Mouse (Mus musculus) CH12.LX (cell line): ENCODE measurements around the gene Zglp1.

Source experiments
- CTCF ChIP-seq, 2 experiments: IDR thresholded peaks in 1 of 2; conservative IDR thresholded peaks in 1 of 2; 2 replicates each; pipeline ENCODE4 v1.5.1; 2011 to 2012; ENCODE audit warnings: low read depth in 2 of 2, low read length in 2 of 2, improper control_type of control experiment in 1 of 2, inconsistent platforms in 1 of 2, mild to moderate bottlenecking in 1 of 2, moderate library complexity in 1 of 2
- HCFC1 ChIP-seq: IDR thresholded peaks from 2 replicates; pipeline ENCODE4 v1.6.1; 2012; ENCODE audit warnings: low read depth, mild to moderate bottlenecking, inconsistent platforms, low read length, improper control_type of control experiment
- POLR2A ChIP-seq: IDR thresholded peaks from 2 replicates; pipeline ENCODE4 v1.6.1; 2011; ENCODE audit warnings: low read depth, mild to moderate bottlenecking, improper control_type of control experiment, low read length
- SMC3 ChIP-seq: IDR thresholded peaks from 2 replicates; pipeline ENCODE4 v1.6.1; 2011; ENCODE audit warnings: low read depth, low read length, improper control_type of control experiment
- TBP ChIP-seq: conservative IDR thresholded peaks from 2 replicates; pipeline ENCODE4 v1.6.1; 2011; ENCODE audit warnings: low read depth, low read length, improper control_type of control experiment
- TCF12 ChIP-seq: IDR thresholded peaks from 2 replicates; pipeline ENCODE4 v1.6.1; 2014; ENCODE audit warnings: low read depth, mild to moderate bottlenecking, inconsistent platforms, low read length, improper control_type of control experiment
- USF1 ChIP-seq: IDR thresholded peaks from 2 replicates; pipeline ENCODE4 v1.6.1; 2014; ENCODE audit warnings: low read depth, mild to moderate bottlenecking, inconsistent platforms, low read length, improper control_type of control experiment
- USF2 ChIP-seq: conservative IDR thresholded peaks from 2 replicates; pipeline ENCODE4 v1.6.1; 2011; ENCODE audit warnings: low read depth, low read length, improper control_type of control experiment

DNA sequence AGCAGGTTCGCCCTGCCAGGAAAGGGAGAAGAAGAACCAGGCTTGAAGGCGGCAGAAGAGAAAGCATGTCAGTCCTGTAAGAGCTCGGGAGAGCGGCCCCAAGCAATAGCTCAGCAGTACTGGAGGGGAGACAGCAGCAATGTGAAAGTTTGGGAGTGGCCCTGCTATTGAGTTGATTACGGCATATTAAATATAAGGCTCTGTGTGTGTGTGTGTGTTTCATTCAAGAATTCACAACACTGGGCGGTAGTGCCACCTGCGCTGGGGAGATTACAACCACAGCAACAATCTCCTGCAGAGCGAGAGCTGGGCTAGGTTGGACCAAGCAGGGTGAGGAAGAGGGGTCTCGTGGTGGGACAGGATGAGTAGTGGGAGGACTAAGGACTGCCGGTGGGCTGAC lies 15.3 kb downstream of the Zglp1 start:
- TF ChIP-seq CTCF (conservative IDR thresholded peaks at IDR 0.05 in 1 of 2, IDR thresholded peaks at IDR 0.05 in 1 of 2; ENCODE audit: low read depth in 2 of 2, low read length in 2 of 2) (no peak), USF2 (no peak), TBP (no peak), SMC3 (no peak), TCF12 (no peak), USF1 (no peak), POLR2A (no peak), HCFC1 (no peak)
